Mouse (Mus musculus) spleen, postnatal 10 days (tissue): Measurements from ENCODE around the gene Zfp652.
"Not testable (repeated sequence)": the region's sequence is repeated elsewhere in the genome, so short reads cannot be mapped to it uniquely, and the experiment has no call there.

ENCODE experiments used
- DNase-seq, 2 experiments: peaks; one replicate each; pipeline ENCODE4 v3.0.0; 2021 to 2022; ENCODE audit warnings: low spot score in 2 of 2

Zfp652 gene

DNA sequence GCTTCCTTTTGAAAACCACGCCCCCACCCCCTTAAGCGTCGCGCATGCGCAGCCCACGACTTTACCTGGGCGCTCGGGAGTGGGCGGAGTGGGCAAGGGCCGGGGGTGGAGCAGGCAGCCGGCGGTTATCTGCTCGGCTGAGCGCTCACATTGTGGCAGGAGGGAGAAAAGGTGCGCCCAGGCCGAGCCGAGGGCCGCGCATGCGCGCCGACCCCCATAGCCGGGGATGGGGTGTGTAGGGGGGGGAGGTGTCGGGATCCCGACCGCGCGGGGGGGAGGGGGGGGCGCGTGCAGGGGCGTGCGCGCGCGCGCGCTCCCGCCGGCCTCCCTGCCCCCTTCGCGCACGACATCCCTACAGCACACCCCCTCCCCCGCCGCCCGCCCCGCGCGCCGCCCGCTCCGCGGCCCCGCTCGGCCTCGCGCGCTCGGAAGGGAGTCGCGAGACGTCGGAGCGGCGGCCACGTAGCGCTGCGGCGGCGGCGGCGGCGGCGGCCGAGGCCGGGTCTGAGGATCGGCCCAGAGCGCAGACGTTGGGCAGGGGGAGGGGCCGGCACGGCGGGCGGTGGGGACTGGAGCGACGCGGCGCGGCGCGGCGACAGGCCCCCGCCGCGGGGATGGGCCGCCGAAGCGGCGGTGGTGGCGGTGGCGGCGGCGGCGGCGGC lies at the start of gene Zfp652:
Zfp652 (plus strand) TSS at position 111 of the 662 bp plus-strand sequence.
- peak; percentile 81 to 91 for DNase-seq

GRCm38 (mm10) chr11:95666529-95667149 lies 45.8 kb upstream of the Zfp652 start, which contains the start of gene Phb:
Gene Phb (plus strand): TSS chr11:95666957.
- peak; percentile 74 to 92 for DNase-seq

- DNase-seq, result peak in 1 of 2 experiments; percentile 65
These were observed 45.3 kb upstream of the Zfp652 start for GRCm38 (mm10) chr11:95667177-95667576.

DNA sequence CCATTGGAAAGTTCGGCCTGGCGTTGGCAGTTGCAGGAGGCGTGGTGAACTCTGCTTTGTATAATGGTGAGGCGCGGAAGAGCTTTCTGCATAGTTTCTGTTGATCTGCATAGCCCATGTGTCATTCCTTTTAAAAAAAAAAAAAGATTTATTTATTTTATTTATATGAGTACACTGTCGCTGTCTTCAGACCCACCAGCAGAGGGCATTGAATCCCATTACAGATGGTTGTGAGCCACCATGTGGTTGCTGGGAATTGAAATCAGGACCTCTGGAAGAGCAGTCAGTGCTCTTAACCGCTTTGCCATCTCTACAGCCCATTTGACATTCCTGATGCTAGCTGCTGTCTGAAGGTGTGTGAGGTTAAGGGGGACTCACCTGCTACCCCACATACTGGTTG lies 44.4 kb upstream of the Zfp652 start:
- not testable (repeated sequence) for DNase-seq

- no peak for DNase-seq
These were observed 37.0 kb upstream of the Zfp652 start for GRCm38 (mm10) chr11:95675498-95675897.

DNA sequence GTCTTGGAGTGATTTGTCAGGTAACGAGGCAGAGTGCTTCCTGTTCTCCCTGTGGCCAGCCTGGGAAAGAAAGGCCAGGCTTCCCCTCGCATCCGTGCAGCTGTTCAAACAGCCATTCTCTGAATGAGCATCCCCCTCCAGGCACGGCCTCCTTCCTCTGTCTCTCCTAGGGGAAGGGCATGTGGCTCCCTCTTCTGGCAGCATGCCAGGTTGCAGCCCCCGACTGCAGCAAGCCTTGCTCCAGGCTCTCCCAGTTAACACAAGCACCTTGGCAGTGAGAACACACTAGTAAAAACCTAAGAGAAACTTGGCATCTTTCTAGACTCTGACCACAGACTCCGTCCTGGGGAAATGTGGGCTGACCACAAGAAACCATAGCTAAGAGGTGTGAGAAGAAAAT lies 36.2 kb upstream of the Zfp652 start:
- DNase-seq, result peak; percentile 44 to 81

DNA sequence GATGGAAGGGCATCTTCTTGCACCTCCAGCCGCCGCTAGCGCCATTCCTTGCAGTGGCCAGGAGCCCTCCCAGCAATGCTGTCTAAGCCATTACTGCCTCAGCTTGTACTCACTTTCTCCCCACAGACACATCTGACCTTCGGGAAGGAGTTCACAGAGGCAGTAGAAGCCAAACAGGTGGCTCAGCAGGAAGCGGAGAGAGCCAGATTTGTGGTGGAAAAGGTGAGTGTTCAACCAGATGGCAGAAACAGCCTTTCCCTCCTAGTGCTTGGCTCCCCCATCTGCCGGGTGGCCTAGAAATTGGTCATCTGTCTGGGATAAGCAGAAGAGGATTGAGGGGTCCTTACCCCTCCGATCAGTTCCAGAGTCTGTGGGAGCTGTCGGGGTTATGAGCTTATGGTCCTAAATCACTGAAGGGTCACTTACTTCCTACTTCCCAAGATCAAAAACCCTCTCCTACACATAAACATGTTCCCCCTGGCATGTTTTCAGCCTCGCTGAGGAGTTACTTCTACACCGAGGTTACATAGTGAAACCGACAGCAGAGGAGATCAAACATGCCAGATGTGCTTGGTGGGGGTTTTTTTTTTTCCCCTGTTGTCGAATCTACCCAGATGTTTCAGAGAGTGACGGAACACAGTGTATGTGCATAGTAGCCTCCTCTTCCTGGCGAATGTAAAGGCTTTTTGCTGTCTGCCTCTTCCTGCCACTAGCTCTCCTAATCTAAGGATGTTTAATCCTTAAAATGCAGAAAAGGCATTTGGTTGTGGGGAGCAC lies 34.4 kb upstream of the Zfp652 start:
- DNase-seq, result no peak

DNA sequence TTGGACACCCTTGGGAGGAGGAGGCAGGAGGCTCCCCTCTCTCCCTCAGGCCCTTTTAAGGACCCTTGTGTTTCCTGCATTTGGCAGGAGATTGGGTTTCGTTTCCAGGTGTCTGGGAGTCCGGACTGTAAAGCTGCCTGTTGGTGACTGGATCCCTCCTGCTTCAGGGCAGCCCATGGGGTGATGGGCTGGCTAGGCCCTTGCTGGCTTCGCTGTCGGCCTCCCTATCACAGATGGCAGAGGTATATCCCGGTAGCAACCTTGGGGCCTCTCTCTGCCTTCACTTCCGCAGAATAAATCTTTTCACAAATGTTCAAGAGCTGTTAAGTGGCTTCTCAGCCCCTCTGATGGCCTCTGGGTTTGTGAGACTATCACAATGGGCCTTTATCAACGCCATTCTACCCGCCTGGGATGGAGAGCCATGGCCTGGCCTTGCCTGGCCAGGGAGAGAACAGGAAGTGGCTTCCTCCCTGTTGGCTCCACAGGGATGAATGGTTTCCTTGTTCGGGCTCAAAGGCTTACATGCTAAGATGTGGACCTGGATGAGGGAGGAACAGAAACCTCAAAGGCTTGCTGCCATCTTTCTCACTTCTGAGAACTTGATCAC lies 30.4 kb upstream of the Zfp652 start:
- DNase-seq, result no peak

DNA sequence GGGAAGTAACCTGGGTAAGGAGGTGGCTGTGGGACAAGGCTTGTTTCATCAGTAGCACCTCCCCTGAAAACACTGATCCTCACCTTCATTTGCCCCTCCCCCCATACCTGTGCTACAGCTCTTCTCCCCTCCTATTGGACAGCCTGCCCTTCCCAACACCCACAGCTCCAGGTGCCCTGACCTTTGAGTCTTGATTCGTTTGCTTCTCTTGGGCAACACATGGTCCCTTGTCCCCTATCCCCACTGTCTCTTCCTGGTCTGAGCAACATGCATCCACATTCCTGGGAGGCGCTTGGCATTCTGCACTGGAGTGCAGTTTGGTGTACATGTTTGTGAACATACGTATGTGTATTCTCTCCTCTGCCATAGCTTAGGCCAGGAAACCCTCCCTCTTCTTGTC lies 29.5 kb upstream of the Zfp652 start:
- no peak for DNase-seq

- DNase-seq, result peak; percentile 70 to 79
These were observed 26.4 kb upstream of the Zfp652 start for GRCm38 (mm10) chr11:95686031-95686430.

DNA sequence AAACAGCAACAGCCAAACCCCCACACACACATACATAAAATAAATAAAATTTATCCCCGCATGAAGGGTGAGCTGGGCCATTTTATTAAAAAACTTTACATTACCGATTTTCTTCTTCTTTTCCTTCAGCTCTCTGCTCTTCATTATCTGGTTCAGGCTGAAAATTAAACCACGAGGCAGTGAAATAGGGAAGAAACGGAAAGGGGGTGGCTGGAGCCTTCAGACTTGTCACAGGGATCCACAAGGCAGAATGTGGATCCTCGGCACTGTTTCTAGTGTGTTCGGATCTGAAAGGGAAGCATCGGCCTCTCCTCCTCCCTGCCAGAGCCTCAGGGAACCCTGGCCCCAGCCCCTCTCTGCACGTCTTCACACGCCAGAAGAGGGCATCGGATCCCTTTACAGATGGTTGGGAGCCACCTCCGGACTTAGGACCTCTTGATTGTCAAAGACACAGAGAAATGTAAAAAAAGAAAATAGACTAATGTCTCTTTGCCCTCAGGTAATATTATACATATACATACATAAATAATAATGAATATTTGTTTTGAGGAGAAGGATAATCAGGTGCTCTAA lies 25.3 kb upstream of the Zfp652 start:
- peak in 1 of 2 experiments; percentile 40 for DNase-seq

DNA sequence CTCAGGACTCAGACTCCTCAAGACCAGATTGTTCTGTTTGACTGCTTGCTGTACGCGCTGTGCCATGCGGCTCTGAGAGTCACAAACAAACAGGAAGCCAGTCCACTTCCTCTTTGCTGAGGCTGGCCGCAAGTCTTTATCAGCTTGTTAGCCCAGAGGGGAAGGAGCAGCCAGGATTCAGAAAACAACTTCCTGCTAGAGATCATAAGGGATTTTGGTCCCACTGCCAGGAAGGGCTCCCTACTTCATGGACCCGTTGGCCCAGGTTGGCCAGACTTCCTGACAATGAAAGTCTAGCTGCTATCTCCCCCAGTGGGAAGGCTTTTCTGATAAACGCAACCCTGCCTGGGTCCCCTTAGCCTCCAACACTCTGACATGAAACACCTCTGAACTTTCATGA lies 24.0 kb upstream of the Zfp652 start:
- DNase-seq, result peak; percentile 64 to 68

DNA sequence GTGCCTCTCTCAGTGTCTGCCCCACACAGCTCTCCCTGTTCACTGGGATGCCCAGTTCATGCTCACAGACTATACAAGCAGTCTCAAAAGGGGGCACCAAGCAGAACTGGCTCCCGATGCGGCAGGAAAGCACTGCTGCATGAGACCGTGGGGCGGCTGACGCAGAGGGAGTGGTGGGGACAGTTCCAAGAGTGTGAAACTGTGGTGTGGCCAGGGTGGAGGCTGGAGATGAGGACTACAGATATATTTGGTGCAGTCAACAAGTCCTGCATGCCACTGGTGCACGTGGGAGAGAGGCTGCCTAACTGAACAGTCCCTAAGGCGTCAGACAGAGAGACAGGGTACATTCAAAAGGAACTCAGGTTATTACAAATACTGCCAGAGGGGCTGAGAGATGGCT lies 23.5 kb upstream of the Zfp652 start:
- peak; percentile 51 to 68 for DNase-seq

DNA sequence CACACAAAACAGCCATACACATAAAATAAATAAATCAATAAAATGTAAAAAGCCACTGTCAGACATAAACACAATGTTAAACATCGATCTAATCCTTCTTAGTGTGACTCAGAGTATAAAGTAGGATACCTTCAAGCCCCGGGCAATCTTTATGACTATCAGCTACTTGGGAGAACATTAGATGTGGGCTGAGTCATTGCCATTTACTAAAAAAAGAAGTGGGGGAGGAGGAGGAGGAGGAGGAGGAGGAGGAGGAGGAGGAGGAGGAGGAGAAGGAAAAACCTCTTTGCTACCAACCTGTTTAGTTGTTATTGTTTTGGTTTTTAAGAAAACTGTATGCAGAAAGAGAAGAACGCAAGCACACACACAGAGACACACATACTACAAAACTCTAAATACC lies 22.9 kb upstream of the Zfp652 start:
- no peak for DNase-seq

GRCm38 (mm10) chr11:95698541-95698940 lies 13.9 kb upstream of the Zfp652 start:
- DNase-seq, result no peak

GRCm38 (mm10) chr11:95700778-95701739 lies 11.4 kb upstream of the Zfp652 start:
- no peak for DNase-seq

DNA sequence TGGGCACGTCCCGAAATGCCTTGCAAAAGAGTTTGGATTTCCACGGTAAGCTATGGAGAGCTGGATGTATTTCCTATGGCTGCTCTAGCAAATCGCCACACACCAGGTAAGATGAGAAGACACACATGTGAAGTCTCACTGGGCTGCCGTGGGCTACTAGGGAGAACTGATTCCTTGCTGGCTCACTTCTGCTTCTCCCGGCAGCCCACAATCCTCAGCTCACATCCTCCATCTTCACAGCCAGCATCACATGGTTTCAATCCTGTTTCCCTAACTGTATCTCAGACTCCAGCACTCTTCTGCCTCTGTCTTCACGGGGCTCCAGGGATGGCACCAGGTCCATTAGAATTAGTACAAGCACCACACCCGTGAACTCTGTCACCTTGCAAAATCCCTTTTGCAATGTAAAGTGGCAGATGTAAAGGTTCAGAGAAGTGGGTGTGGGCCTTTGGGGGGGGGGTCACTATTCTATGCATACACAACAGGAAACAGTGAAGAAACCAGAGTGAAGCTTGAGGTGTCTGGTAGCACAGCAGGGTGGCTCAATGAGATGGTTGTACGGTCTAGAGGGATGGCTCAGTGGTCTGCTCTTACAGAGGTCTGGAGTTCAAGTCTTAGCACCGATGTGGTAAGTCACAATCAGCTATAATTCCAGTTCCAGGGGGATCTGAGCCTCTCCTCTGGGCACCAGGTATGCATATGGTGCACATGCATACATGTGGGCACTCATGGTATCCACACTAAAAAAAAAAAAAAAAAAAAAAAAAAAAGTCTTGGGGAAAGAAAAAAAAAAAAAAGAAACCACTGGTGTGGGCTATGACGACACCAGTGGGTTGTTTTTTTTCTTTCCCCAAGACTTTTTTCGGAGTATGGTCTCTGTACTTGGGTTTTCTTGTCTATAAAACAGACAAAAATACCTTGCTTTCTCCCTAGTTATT lies 8.2 kb upstream of the Zfp652 start:
- DNase-seq, result no peak

DNA sequence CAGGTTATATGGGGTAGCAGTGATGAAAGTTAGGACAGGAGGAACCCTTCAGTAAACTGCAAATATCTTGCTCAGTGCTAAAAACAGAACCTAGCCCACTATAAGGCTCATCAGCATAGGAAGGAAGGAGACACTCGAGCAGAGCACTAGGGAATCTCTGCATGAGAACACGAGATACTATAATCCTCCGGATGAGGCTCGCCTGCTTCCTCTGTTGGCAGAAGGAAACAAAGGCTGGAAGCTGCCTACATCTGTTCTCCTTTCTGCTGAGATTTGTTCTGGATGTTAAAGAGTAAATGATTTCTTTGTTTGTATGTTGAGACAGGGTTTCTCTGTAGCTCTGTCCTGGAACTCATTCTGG lies 7.5 kb upstream of the Zfp652 start:
- DNase-seq, result no peak

DNA sequence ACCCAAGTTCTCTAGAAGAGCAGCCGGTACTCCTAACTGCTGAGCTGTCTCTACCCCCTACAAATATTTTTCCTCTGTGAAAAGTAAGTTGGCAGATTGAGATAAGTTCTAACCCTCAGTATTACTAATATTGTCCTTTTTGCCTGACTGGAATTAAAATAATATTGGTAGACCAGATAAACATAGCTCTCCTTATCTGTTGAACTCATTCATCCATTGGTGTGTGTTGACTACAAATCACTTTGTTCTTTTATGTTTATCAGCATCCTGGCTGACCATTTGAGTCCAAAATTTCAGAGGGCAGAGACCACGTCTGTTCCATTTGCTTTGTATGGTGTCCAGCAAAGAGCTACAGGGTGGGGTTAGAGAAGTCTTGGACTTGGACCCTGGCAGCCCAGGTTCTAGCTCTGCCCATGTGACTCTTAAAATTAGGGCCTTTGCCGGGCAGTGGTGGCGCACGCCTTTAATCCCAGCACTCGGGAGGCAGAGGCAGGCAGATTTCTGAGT lies 2.9 kb upstream of the Zfp652 start:
- DNase-seq, result no peak

GRCm38 (mm10) chr11:95710478-95710877 lies 2.0 kb upstream of the Zfp652 start:
- DNase-seq, result no peak
